Mouse (Mus musculus): ENCODE measurements around the gene Glis1. TPM values are rescaled to one million over a fixed set of nuclear protein-coding genes. Genes with fewer than 3 reads are reported as not detected.

The Glis1 gene
- polyA plus RNA-seq, 1 experiment = not detected

GRCm38 (mm10) chr4:107425616-107426015 lies 8.8 kb upstream of the Glis1 start:
- WGBS = 94% methylated on average over 12 of the region's 12 CpGs
- Histone ChIP-seq H3K4me1 (ENCODE audit: control insufficient read depth, insufficient read depth, low read length) (peaks cover 3% of the 10 kb centered on the region; the same call in 1 of the 2 replicates), H3K4me3 (ENCODE audit: insufficient read depth, low read depth, low read length) (no peak overlapping the region), H3K27ac (ENCODE audit: insufficient read depth, low read depth, low read length) (no peak overlapping the region)
- TF ChIP-seq POLR2A (IDR thresholded peaks at IDR 0.05; ENCODE audit: insufficient read depth, low read depth, low read length) (no peak), CTCF (IDR thresholded peaks at IDR 0.05; ENCODE audit: insufficient read depth, low read depth, low read length) (no peak)

- WGBS = 73% methylated on average over 9 of the region's 9 CpGs
- no peak overlapping the region for H3K4me3 ChIP-seq (ENCODE audit: insufficient read depth, low read depth, low read length)
- TF ChIP-seq POLR2A (IDR thresholded peaks at IDR 0.05; ENCODE audit: insufficient read depth, low read depth, low read length) (no peak), CTCF (IDR thresholded peaks at IDR 0.05; ENCODE audit: insufficient read depth, low read depth, low read length) (no peak)
- no peaks in the 10 kb centered on the region; the same call in 1 of the 2 replicates for H3K4me1 ChIP-seq (ENCODE audit: control insufficient read depth, insufficient read depth, low read length)
- no peak overlapping the region for H3K27ac ChIP-seq (ENCODE audit: insufficient read depth, low read depth, low read length)
Observed at GRCm38 (mm10) chr4:107426631-107427030, 7.8 kb upstream of the Glis1 start.

GRCm38 (mm10) chr4:107432717-107433116 lies 1.7 kb upstream of the Glis1 start:
- WGBS = 46% methylated on average over 5 of the region's 5 CpGs

DNA sequence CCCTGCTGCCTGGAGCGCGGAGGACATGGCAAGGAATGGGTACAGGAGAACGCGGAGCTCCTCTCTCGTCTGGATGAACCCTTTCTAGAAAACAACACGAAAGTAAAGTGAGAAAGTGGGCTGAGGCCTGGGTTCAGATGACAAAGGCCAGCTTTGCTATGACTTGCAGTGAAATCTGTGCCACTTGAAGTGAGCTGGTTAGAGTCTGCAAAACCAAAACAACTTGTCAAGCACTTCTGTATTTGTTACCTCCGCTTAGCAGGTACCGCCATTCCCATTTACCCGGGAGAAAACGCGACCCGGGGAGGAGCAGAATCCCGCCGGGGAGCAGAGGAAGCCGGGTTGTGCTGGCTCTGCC lies 414 bp upstream of the Glis1 start:
- Histone ChIP-seq H3K4me3 (ENCODE audit: insufficient read depth, low read depth, low read length) (peak overlapping the region; percentile 64), H3K27ac (ENCODE audit: insufficient read depth, low read depth, low read length) (no peak overlapping the region), H3K4me1 (ENCODE audit: control insufficient read depth, insufficient read depth, low read length) (peaks cover 13% of the 10 kb centered on the region)
- TF ChIP-seq CTCF (IDR thresholded peaks at IDR 0.05; ENCODE audit: insufficient read depth, low read depth, low read length) = no peak
- no peak for TF ChIP-seq POLR2A (IDR thresholded peaks at IDR 0.05; ENCODE audit: insufficient read depth, low read depth, low read length)
- whole genome bisulfite sequencing = 14% methylated on average over 15 of the region's 15 CpGs

More at GRCm38 (mm10) chr4:107432717-107433116, 1.7 kb upstream of the Glis1 start:
- H3K4me3 ChIP-seq (ENCODE audit: insufficient read depth, low read depth, low read length) = no peak overlapping the region
- H3K27ac ChIP-seq (ENCODE audit: insufficient read depth, low read depth, low read length) = no peak overlapping the region
- TF ChIP-seq POLR2A (IDR thresholded peaks at IDR 0.05; ENCODE audit: insufficient read depth, low read depth, low read length) (no peak), CTCF (IDR thresholded peaks at IDR 0.05; ENCODE audit: insufficient read depth, low read depth, low read length) (no peak)
- peaks cover 13% of the 10 kb centered on the region for H3K4me1 ChIP-seq (ENCODE audit: control insufficient read depth, insufficient read depth, low read length)

DNA sequence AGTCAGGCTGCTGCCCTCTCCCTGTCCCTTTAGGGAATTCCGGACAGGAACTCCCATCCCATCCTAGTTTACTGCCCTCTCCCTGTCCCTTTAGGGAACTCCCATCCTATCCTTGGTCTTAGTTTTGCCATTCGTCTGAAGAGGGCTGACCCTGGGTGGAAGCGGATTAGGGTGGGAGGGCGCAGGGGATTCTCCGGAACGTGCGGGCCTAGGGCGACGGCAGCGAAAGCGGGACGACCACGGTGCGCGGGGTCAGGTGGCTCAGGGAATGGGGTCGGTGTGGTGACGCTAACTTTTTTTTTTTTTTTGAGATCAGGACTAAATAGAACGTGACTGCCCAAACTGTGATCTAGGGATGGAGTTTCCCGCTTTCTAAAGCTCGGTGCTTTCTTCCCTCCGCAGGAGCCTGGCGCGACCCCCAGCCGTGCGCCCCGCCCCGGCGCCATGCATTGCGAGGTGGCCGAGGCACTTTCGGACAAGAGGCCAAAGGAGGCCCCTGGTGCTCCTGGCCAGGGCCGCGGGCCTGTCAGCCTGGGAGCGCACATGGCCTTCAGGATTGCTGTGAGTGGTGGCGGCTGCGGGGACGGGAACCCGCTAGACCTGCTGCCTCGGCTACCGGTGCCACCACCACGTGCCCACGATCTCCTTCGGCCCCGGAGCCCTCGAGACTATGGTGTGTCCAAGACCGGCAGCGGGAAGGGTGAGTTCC lies 1.0 kb downstream of the Glis1 start:
- 8% methylated on average over 47 of the region's 47 CpGs for WGBS

DNA sequence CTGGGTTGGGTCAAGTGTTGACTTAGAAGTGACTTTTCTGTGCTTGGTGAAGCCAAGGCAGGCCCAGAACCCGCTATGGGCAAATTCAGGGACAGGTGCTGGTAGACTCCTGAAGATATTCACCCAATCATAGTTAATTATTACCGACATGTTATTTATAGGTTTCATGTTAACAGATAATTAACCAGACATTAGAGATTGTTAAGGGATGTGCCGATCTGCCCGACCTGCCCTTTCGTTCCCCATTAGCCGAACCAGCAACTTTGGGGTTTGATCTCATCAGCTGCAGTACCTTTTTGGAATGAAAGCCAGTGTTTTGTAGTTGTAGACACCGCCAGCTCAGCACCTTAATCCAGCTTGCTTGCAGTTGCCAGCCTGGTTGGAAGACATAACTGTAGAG lies 2.1 kb downstream of the Glis1 start:
- Histone ChIP-seq H3K4me1 (ENCODE audit: control insufficient read depth, insufficient read depth, low read length) (peaks cover 13% of the 10 kb centered on the region), H3K4me3 (ENCODE audit: insufficient read depth, low read depth, low read length) (no peak overlapping the region), H3K27ac (ENCODE audit: insufficient read depth, low read depth, low read length) (no peak overlapping the region)
- 99% methylated on average over 7 of the region's 7 CpGs for WGBS
- TF ChIP-seq POLR2A (IDR thresholded peaks at IDR 0.05; ENCODE audit: insufficient read depth, low read depth, low read length) = no peak
- no peak for TF ChIP-seq CTCF (IDR thresholded peaks at IDR 0.05; ENCODE audit: insufficient read depth, low read depth, low read length)

More for the DNA sequence above, 1.0 kb downstream of the Glis1 start:
- peak overlapping the region; percentile 64 for H3K4me3 ChIP-seq (ENCODE audit: insufficient read depth, low read depth, low read length)
- TF ChIP-seq CTCF (IDR thresholded peaks at IDR 0.05; ENCODE audit: insufficient read depth, low read depth, low read length) = no peak
- no peak for TF ChIP-seq POLR2A (IDR thresholded peaks at IDR 0.05; ENCODE audit: insufficient read depth, low read depth, low read length)
- H3K4me1 ChIP-seq (ENCODE audit: control insufficient read depth, insufficient read depth, low read length) = peaks cover 13% of the 10 kb centered on the region
- H3K27ac ChIP-seq (ENCODE audit: insufficient read depth, low read depth, low read length) = no peak overlapping the region

DNA sequence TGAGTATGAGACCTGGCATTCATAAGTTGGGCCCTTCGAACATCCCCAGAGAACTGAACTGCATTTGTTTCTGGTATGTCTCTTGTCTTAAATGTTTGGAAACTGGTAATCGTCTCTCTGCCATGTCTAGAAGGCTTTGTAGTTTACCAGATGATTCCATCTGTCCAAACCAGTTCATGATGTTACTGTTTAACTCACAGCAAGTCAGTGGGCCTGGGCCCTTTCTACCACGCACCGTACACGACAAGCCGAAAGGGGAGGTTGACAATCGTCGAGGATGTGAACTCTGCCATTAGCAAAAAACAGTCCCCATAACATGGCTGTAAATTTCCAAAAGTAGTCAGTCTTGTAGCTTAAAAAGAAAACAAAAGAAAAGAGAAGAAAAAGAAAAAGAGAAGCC lies 4.3 kb downstream of the Glis1 start:
- H3K4me3 ChIP-seq (ENCODE audit: insufficient read depth, low read depth, low read length) = no peak overlapping the region
- peaks cover 13% of the 10 kb centered on the region for H3K4me1 ChIP-seq (ENCODE audit: control insufficient read depth, insufficient read depth, low read length)
- WGBS = 97% methylated on average over 8 of the region's 8 CpGs
- no peak for TF ChIP-seq CTCF (IDR thresholded peaks at IDR 0.05; ENCODE audit: insufficient read depth, low read depth, low read length)
- no peak for TF ChIP-seq POLR2A (IDR thresholded peaks at IDR 0.05; ENCODE audit: insufficient read depth, low read depth, low read length)
- no peak overlapping the region for H3K27ac ChIP-seq (ENCODE audit: insufficient read depth, low read depth, low read length)

GRCm38 (mm10) chr4:107440306-107440705 lies 5.9 kb downstream of the Glis1 start:
- Histone ChIP-seq H3K4me3 (ENCODE audit: insufficient read depth, low read depth, low read length) (no peak overlapping the region), H3K4me1 (ENCODE audit: control insufficient read depth, insufficient read depth, low read length) (peaks cover 5% of the 10 kb centered on the region), H3K27ac (ENCODE audit: insufficient read depth, low read depth, low read length) (no peak overlapping the region)
- WGBS = 49% methylated on average over 13 of the region's 13 CpGs
- TF ChIP-seq CTCF (IDR thresholded peaks at IDR 0.05; ENCODE audit: insufficient read depth, low read depth, low read length) = no peak
- no peak for TF ChIP-seq POLR2A (IDR thresholded peaks at IDR 0.05; ENCODE audit: insufficient read depth, low read depth, low read length)

DNA sequence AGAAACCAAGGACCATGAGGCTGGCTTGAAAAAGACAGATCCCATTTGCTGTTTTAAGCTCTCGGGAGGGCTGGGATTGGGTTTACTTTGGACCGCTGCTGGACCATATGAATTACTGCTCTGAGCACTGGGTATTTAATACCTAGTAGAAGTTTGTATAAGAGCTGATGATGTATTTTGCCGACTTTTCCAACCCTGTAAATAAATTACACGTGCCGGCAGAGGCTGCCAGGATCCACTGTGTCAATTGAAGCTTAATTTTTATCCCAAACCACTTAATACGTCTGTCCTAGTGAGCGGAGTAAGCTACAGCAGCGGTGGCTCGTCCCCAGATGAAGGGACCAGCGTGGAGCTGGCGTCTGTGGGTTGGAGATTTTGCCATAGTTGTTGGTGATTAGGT lies 7.9 kb downstream of the Glis1 start:
- TF ChIP-seq CTCF (IDR thresholded peaks at IDR 0.05; ENCODE audit: insufficient read depth, low read depth, low read length) (no peak), POLR2A (IDR thresholded peaks at IDR 0.05; ENCODE audit: insufficient read depth, low read depth, low read length) (no peak)
- H3K27ac ChIP-seq (ENCODE audit: insufficient read depth, low read depth, low read length) = no peak overlapping the region
- no peak overlapping the region for H3K4me3 ChIP-seq (ENCODE audit: insufficient read depth, low read depth, low read length)
- WGBS = 67% methylated on average over 11 of the region's 11 CpGs
- H3K4me1 ChIP-seq (ENCODE audit: control insufficient read depth, insufficient read depth, low read length) = no peaks in the 10 kb centered on the region
